Mouse (Mus musculus): Measurements from ENCODE around the gene Hjurp.

The Hjurp gene

GRCm38 (mm10) chr1:88297480-88298258 lies 20.2 kb upstream of the Hjurp start:
- no peak for DNase-seq (ENCODE audit: low read depth)

GRCm38 (mm10) chr1:88296171-88296920 lies 18.9 kb upstream of the Hjurp start:
- no peak for DNase-seq (ENCODE audit: low read depth)

GRCm38 (mm10) chr1:88294650-88295049 lies 17.2 kb upstream of the Hjurp start:
- DNase-seq (ENCODE audit: low read depth): no peak

- no peak for DNase-seq (ENCODE audit: low read depth)
These were observed 14.6 kb upstream of the Hjurp start for GRCm38 (mm10) chr1:88292057-88292456.

- no peak for DNase-seq (ENCODE audit: low read depth)
These were observed 14.1 kb upstream of the Hjurp start for GRCm38 (mm10) chr1:88291409-88292005.

- DNase-seq (ENCODE audit: low read depth): no peak
These were observed 13.1 kb upstream of the Hjurp start for GRCm38 (mm10) chr1:88290511-88290910.

- no peak for DNase-seq (ENCODE audit: low read depth)
These were observed 12.5 kb upstream of the Hjurp start for GRCm38 (mm10) chr1:88289917-88290316.

- DNase-seq (ENCODE audit: low read depth): no peak
These were observed 11.7 kb upstream of the Hjurp start for GRCm38 (mm10) chr1:88289152-88289551.

GRCm38 (mm10) chr1:88288789-88289127 lies 11.3 kb upstream of the Hjurp start:
- DNase-seq (ENCODE audit: low read depth): no peak

- DNase-seq (ENCODE audit: low read depth): no peak
These were observed 10.8 kb upstream of the Hjurp start for GRCm38 (mm10) chr1:88288056-88288788.

GRCm38 (mm10) chr1:88287697-88287980 lies 10.2 kb upstream of the Hjurp start:
- DNase-seq (ENCODE audit: low read depth): peak; percentile 44

GRCm38 (mm10) chr1:88286887-88287696 lies 9.7 kb upstream of the Hjurp start:
- DNase-seq (ENCODE audit: low read depth): no peak

GRCm38 (mm10) chr1:88286136-88286845 lies 8.9 kb upstream of the Hjurp start:
- DNase-seq (ENCODE audit: low read depth): no peak

- DNase-seq (ENCODE audit: low read depth): no peak
These were observed 8.2 kb upstream of the Hjurp start for GRCm38 (mm10) chr1:88285652-88286051.

- no peak for DNase-seq (ENCODE audit: low read depth)
These were observed 7.5 kb upstream of the Hjurp start for GRCm38 (mm10) chr1:88284946-88285320.

GRCm38 (mm10) chr1:88284228-88284945 lies 7.0 kb upstream of the Hjurp start:
- DNase-seq (ENCODE audit: low read depth): no peak

GRCm38 (mm10) chr1:88283376-88284227 lies 6.2 kb upstream of the Hjurp start:
- DNase-seq (ENCODE audit: low read depth): no peak

- no peak for DNase-seq (ENCODE audit: low read depth)
These were observed 4.9 kb upstream of the Hjurp start for GRCm38 (mm10) chr1:88282301-88282700.

GRCm38 (mm10) chr1:88280006-88280690 lies 2.7 kb upstream of the Hjurp start:
- no peak for DNase-seq (ENCODE audit: low read depth)

All from c-Kit-positive CD71-positive TER-119-negative erythroid progenitor cells, embryonic 14.5 days (primary cell).